Mouse (Mus musculus) neural tube, embryonic 14.5 days (tissue): ENCODE results near the gene Sspo. TPM values are rescaled to one million over a fixed set of nuclear protein-coding genes. Genes with fewer than 3 reads are reported as not detected.

Experiments
- microRNA-seq: library from miRNA; unstranded; fragments of <30 nt; microRNA quantifications from one replicate; pipeline ENCODE4, GENCODE M21; 2016
- polyA plus RNA-seq: library from polyadenylated mRNA; unstranded; fragments of >200 nt; fragmentation: Nextera tagmentation; extraction: Ambion mirVana; gene quantifications from 2 replicates; pipeline ENCODE4 v1.2.1, GENCODE M21; 2014

Gene Sspo
- polyA plus RNA-seq, 1 experiment from 2014 or later = 0.16 TPM

Small RNA genes lying within 50 kb of the gene (microRNA-seq; reads per million reads assigned to microRNA genes)
- not detected for gene Gm24325

Other genes starting within 250 kb of the Sspo start
- 26.7 and 28.1 TPM in 2 replicates for gene Krba1, start 52.6 kb upstream of the Sspo start, polyA plus RNA-seq
- gene Zfp467, start 2.4 kb upstream of the Sspo start, polyA plus RNA-seq = 29.7 and 37.8 TPM in 2 replicates
- gene Atp6v0e2, start 89.4 kb downstream of the Sspo start, polyA plus RNA-seq = 248 and 275 TPM in 2 replicates
- gene Lrrc61, start 106.6 kb downstream of the Sspo start, polyA plus RNA-seq = 15.1 and 22.8 TPM in 2 replicates
- 0.68 and 11.8 TPM in 2 replicates for gene Rarres2, start 124.6 kb downstream of the Sspo start, polyA plus RNA-seq
- gene Gm45021, start 141.4 kb downstream of the Sspo start, polyA plus RNA-seq = 0.90 TPM in 1 of 2 replicates, not detected in the other
- gene Repin1, start 145.7 kb downstream of the Sspo start, polyA plus RNA-seq = 38.9 and 40.8 TPM in 2 replicates
- not detected in 2 replicates for gene Gm44965, start 145.7 kb downstream of the Sspo start, polyA plus RNA-seq
- 12.3 and 17.6 TPM in 2 replicates for gene Zfp775, start 153.8 kb downstream of the Sspo start, polyA plus RNA-seq
- gene AI854703, start 178.5 kb downstream of the Sspo start, polyA plus RNA-seq = 20.5 and 26.9 TPM in 2 replicates
- 0.20 and 0.35 TPM in 2 replicates for gene Gimap8, start 199.0 kb downstream of the Sspo start, polyA plus RNA-seq
- 0.70 and 1.5 TPM in 2 replicates for gene Gimap9, start 227.9 kb downstream of the Sspo start, polyA plus RNA-seq
- 0.33 and 1.4 TPM in 2 replicates for gene Gimap4, start 236.3 kb downstream of the Sspo start, polyA plus RNA-seq